Mouse (Mus musculus) embryonic facial prominence, embryonic 12.5 days (tissue): ENCODE results near the gene Cxcr5. TPM values are rescaled to one million over a fixed set of nuclear protein-coding genes. Genes with fewer than 3 reads are reported as not detected.

Experiments used
- ATAC-seq: fragments of 200-750 bp; cut with Nextera tagmentation; 2 replicates; pipeline ENCODE4 v1.8.0; 2017; ENCODE audit not compliant: insufficient number of reproducible peaks, insufficient read depth, low FRiP score, low TSS enrichment
- H3K27ac ChIP-seq: fragments of 300-500 bp; sonication (generic); 2 replicates; pipeline ENCODE4 v1.5.1; 2016; ENCODE audit warnings: mild to moderate bottlenecking
- H3K27me3 ChIP-seq: fragments of 300-500 bp; sonication (generic); 2 replicates; pipeline ENCODE4 v1.6.1; 2016; ENCODE audit warnings: mild to moderate bottlenecking, moderate library complexity
- H3K36me3 ChIP-seq: fragments of 300-500 bp; sonication (generic); 2 replicates; pipeline ENCODE4 v1.6.1; 2016; ENCODE audit warnings: mild to moderate bottlenecking
- H3K4me1 ChIP-seq: fragments of 300-500 bp; sonication (generic); 2 replicates; pipeline ENCODE4 v1.6.1; 2016
- H3K4me2 ChIP-seq: fragments of 300-500 bp; sonication (generic); replicated peaks from 2 replicates; pipeline ENCODE4 v1.6.1; 2016; ENCODE audit warnings: mild to moderate bottlenecking, moderate library complexity
- H3K4me3 ChIP-seq: fragments of 300-500 bp; sonication (generic); 2 replicates; pipeline ENCODE4 v1.5.1; 2016; ENCODE audit warnings: mild to moderate bottlenecking
- H3K9ac ChIP-seq: fragments of 300-500 bp; sonication (generic); 2 replicates; pipeline ENCODE4 v1.6.1; 2016; ENCODE audit warnings: mild to moderate bottlenecking, moderate library complexity
- H3K9me3 ChIP-seq: fragments of 300-500 bp; sonication (generic); 2 replicates; pipeline ENCODE4 v1.6.1; 2016; ENCODE audit warnings: mild to moderate bottlenecking, moderate library complexity
- WGBS: fragments of 180-500 bp; shearing (Covaris S2); methylation state at CpG from one replicate; pipeline ENCODE4 v1.1.7; 2016; 5-methylcytosine and 5-hydroxymethylcytosine counted together
- polyA plus RNA-seq: library from polyadenylated mRNA; unstranded; fragments of >200 nt; fragmentation: Nextera tagmentation; extraction: Ambion mirVana; gene quantifications from 2 replicates; pipeline ENCODE4 v1.2.1, GENCODE M21; 2016

Cxcr5 gene
- polyA plus RNA-seq, result 0.08 TPM in 1 of 2 replicates, not detected in the other

DNA sequence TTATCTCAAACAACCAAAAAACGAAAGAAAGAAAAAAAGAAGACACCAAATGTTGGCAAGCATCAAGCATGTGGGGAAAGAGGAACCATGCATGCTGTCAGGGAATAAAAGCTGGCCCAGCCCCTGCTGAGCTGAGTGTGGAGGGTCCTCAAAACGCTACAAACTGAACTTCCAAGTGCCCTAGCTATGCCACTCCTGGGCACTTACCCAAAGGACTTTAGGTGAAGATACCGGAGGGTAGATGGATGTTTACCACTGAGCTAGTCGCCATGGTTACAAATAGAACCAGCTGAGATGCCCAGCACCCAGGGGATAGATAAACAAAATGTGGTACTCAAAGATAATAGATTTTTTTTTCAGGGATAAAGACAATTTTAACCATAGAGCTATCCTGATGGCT is at the start of gene Cxcr5:
Gene Cxcr5 (minus strand): TSS at position 281 of the 400 bp plus-strand sequence.
- Histone ChIP-seq H3K4me1 (no peaks in the 10 kb centered on the region), H3K36me3 (no peaks in the 10 kb centered on the region), H3K27me3 (no peaks in the 10 kb centered on the region), H3K9ac (no peak within 1 kb of the TSS), H3K27ac (no peak within 1 kb of the TSS), H3K9me3 (no peaks in the 10 kb centered on the region), H3K4me2 (no peak within 1 kb of the TSS), H3K4me3 (no peak within 1 kb of the TSS)
- no peak for ATAC-seq
- 69% methylated on average over 4 of the region's 4 CpGs for WGBS

DNA sequence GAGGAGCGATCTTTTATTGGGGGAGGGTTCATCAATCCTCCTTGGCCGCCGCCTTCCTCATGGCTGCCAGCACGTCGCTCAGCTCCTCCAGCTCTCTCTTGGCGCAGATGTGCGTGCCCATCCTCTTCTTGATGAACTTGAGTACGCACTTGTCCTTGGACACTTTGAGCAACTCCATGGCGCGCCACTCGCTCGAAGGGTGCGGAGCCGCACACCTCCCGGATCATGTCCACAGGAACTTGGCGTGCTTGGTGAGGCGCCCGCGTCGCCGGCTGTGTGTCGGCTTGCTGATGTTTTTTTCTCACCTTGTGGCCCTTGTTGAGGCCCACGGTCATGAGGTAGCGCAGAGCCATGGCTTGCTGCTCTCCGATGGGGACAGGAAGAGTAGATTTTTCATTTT is 48.7 kb upstream of the Cxcr5 start:
- Histone ChIP-seq H3K4me2 (no peak overlapping the region), H3K4me1 (peaks cover 12% of the 10 kb centered on the region), H3K4me3 (no peak overlapping the region), H3K9ac (no peak overlapping the region), H3K27ac (no peak overlapping the region), H3K36me3 (peaks cover 69% of the 10 kb centered on the region), H3K27me3 (no peaks in the 10 kb centered on the region), H3K9me3 (no peaks in the 10 kb centered on the region)
- 98% methylated on average over 25 of the region's 25 CpGs for whole genome bisulfite sequencing
- ATAC-seq, result no peak

DNA sequence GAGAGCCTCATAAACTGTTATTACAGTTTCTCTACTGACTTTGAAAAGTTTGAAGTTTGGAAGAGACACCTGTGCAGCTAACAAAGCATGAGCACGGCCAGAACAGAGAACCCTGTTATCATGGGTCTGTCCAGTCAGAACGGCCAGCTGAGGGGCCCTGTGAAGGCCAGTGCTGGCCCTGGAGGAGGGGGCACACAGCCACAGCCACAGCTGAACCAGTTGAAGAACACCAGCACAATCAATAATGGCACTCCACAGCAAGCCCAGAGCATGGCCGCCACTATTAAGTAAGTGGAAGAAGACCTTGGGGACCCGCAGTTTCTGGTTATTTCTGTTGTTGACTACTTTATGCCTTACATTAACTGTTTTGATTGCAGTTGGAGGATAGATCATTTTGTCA is 45.6 kb upstream of the Cxcr5 start:
- no peak for ATAC-seq
- Histone ChIP-seq H3K4me3 (peak overlapping the region; percentile 19), H3K27me3 (no peaks in the 10 kb centered on the region), H3K9me3 (no peaks in the 10 kb centered on the region), H3K36me3 (peaks cover 39% of the 10 kb centered on the region), H3K4me2 (peak overlapping the region; percentile 77), H3K9ac (no peak overlapping the region), H3K27ac (no peak overlapping the region), H3K4me1 (peaks cover 16% of the 10 kb centered on the region)
- 63% methylated on average over 4 of the region's 4 CpGs for WGBS

DNA sequence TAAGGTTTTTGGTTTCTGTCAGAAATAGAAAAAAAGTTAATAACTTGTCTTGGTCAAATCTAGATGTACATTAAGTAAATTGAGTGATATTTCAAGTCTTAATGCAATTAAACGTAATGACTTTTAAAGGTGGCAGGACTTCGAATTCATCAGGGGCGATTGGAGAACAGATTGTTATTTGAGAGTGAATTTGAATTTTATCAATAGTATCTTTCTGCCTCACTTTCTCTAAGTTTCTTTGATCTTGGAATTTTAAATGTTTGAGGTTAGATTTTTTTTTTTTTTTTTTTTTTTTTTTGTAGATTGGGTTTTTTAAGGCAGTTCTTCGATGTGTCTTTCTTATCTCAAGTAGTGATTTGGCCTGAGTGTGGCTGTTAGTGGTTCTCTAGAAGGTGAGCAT is 45.0 kb upstream of the Cxcr5 start:
- Histone ChIP-seq H3K9ac (no peak overlapping the region), H3K4me2 (peak overlapping the region; percentile 77), H3K27ac (no peak overlapping the region), H3K36me3 (peaks cover 38% of the 10 kb centered on the region), H3K9me3 (no peaks in the 10 kb centered on the region), H3K27me3 (no peaks in the 10 kb centered on the region), H3K4me1 (peaks cover 16% of the 10 kb centered on the region), H3K4me3 (peak overlapping the region; percentile 96; the same call in 1 of the 2 replicates)
- WGBS, result 64% methylated on average over 4 of the region's 4 CpGs
- ATAC-seq, result no peak

DNA sequence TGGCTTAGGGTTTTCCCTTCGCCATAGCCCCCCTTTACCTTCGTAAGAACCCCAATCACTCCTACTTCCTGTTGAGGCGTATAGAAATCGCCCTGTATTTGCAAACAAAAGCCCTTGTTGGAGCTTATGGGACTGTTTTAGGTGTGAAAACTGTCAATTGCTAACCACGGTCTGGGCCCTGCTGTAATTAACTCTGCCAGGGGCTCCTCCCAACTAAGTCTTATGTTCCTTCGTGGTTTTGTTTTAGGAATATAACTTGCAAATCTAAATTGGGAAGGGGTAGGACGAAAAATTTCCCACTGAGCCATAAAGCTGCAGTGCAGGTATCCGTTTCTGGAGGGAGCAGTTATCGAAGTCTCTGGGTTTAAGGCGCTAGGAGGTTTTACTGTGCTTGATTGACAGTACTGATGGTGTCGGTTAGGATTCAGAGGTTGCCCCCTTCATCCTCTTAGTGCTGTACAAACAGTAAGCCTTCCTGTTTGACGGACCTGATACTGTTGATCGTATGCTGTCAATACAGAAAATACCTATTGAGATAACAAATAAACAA is 44.0 kb upstream of the Cxcr5 start:
- H3K9ac ChIP-seq, result peak overlapping the region; percentile 100
- WGBS, result under 1% methylated on average over 13 of the region's 13 CpGs
- H3K27ac ChIP-seq, result peak overlapping the region; percentile 99
- no peak for ATAC-seq
- H3K36me3 ChIP-seq, result peaks cover 33% of the 10 kb centered on the region
- H3K4me3 ChIP-seq, result peak overlapping the region; percentile 96
- peaks cover 16% of the 10 kb centered on the region for H3K4me1 ChIP-seq
- peak overlapping the region; percentile 77 for H3K4me2 ChIP-seq
- no peaks in the 10 kb centered on the region for H3K27me3 ChIP-seq
- no peaks in the 10 kb centered on the region for H3K9me3 ChIP-seq

DNA sequence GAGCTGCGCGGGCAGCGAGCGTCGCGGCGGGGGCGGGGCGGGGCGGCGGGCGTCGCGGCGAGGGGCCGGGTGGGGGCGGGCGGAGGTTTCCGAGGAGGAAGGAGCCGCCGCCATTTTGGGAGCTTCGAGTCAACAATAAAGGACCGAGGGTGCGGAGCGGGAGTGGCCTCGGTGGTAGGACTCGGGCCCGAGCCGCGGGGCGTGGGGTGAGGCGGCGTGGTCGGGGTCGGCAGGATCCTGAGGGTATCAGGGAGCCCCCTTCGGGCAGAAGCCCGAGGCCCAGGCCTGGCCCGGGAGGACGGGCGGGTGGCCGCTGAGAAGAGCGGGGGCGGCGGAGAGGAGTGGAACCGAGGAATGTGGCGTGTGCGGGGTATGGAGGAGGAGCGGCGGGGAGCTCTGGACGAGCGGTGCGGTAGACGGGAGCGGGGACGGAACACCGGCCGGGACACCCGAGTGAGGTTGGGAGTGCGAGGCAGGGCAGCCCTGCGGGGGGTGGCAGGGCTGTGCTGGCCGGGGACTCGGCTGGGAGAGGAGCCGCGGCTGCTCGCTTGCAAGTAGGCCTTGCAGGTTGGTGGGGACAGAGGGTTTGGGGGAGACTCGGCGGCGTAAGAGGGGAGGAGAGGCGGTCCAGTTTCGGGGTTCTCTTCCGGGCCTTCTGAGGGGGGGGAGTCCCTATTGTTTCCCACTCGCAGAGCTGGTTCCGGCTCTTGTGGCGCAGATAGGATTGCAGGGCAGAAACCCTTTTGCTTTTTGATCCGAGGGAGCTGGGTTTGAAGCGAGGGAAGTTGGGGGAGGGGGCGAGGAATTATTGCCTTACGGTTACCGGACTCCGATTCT is 43.3 kb upstream of the Cxcr5 start, which contains the start of gene Ddx6:
Gene Ddx6 (plus strand): TSS at position 114 of the 837 bp plus-strand sequence.
- Histone ChIP-seq H3K9ac (peak within 1 kb of the TSS; percentile 100), H3K27ac (peak within 1 kb of the TSS; percentile 99), H3K9me3 (no peaks in the 10 kb centered on the region), H3K27me3 (no peaks in the 10 kb centered on the region), H3K4me3 (peak within 1 kb of the TSS; percentile 96), H3K36me3 (peaks cover 26% of the 10 kb centered on the region), H3K4me2 (peak within 1 kb of the TSS; percentile 77), H3K4me1 (peaks cover 16% of the 10 kb centered on the region)
- ATAC-seq, result peak; percentile 52
- WGBS, result under 1% methylated on average over 61 of the region's 80 CpGs

DNA sequence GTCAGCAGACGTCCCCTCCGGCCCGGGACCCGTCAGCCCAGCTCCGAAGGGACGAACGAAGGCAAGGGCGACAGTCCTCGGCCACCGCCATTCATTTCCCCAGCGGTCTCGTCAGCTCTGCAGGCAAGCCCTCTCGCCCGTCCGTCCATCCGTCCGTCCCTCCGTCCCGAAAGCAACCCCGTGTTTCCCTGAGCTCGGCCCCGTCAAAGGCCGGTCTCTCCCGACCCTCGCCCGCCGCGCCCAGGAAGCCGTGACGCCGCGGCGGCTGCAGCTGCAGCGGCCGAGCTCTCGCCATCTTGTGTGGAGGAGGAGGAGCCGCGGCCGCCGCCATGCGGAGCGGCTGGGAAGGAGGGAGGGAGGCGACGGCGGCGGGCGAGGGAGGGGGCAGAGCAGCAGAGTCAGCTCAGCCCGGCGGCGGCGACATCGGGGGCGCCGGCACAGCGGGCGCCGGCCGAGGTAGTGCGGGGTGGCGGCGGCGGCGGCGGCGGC is 42.7 kb upstream of the Cxcr5 start:
- H3K9me3 ChIP-seq, result no peaks in the 10 kb centered on the region
- peak; percentile 62 for ATAC-seq
- H3K9ac ChIP-seq, result peak overlapping the region; percentile 100
- peaks cover 21% of the 10 kb centered on the region for H3K36me3 ChIP-seq
- WGBS, result under 1% methylated on average over 52 of the region's 65 CpGs
- peaks cover 18% of the 10 kb centered on the region for H3K4me1 ChIP-seq
- peak overlapping the region; percentile 96 for H3K4me3 ChIP-seq
- H3K27ac ChIP-seq, result peak overlapping the region; percentile 99
- H3K27me3 ChIP-seq, result no peaks in the 10 kb centered on the region
- H3K4me2 ChIP-seq, result peak overlapping the region; percentile 77

DNA sequence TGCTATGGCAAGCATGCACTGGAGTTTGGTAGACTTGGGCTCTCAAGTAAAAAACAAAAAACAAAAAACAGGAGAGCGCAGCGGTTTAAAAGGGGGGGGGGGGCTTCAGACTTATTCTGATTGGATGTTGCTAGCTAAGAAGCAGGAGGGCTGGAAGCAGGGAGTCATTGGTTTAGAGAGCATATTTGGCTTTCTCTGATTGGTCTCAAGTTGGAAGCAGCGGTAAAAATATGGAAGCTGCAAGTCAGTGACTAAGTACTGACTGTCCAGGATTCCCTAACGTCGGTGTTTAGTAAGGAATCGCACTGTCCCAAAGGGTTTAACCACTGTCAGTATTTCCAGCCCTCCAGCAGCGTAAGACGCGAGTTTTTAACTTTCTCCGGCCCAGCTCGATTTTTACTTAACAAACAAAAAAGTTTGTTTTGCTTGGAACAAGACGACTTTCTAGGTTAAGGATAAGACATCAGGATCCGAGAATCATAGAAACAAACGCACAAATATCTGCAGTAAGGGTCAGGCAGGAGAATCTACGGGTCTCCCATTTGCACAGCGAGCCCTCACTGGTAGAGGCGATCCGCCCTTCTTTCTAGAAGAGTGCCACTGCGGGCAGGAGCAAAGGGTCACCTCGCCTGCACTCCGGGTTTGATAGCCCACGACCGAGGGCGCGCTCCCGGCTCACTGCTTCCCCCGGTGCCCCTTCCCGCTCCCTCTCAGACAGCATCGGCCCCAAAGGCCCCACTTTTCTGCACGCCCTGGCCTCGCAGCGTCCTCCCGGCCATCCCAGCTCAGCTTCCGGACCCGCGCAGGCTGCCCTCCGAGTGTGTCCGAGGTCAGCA is 42.0 kb upstream of the Cxcr5 start:
- Histone ChIP-seq H3K27ac (peak overlapping the region; percentile 99), H3K4me3 (peak overlapping the region; percentile 96), H3K4me2 (peak overlapping the region; percentile 77), H3K4me1 (peaks cover 23% of the 10 kb centered on the region), H3K27me3 (no peaks in the 10 kb centered on the region), H3K9me3 (no peaks in the 10 kb centered on the region), H3K36me3 (peaks cover 16% of the 10 kb centered on the region), H3K9ac (peak overlapping the region; percentile 100)
- WGBS, result under 1% methylated on average over 38 of the region's 38 CpGs
- ATAC-seq, result peak; percentile 58; the same call in 1 of the 2 replicates

DNA sequence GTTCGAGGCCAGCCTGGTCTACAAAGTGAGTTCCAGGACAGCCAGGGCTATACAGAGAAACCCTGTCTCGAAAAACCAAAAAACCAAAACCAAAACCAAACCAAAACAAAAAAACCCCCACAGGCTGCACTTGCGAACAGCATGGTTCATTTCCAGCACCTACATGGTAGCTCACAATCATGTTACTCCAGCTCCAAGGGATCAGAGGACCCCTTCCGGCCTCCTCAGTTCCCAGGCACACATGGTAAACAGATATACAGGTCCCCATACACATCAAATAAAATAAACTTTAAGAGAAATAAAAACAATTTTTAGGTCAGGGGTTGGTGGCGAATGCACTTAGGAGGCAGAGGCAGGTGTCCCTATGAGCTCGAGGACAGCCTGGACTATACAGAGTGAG is 41.1 kb upstream of the Cxcr5 start:
- peak overlapping the region; percentile 99 for H3K27ac ChIP-seq
- peaks cover 8% of the 10 kb centered on the region for H3K36me3 ChIP-seq
- no peaks in the 10 kb centered on the region for H3K9me3 ChIP-seq
- H3K4me1 ChIP-seq, result peaks cover 21% of the 10 kb centered on the region
- H3K9ac ChIP-seq, result peak overlapping the region; percentile 25; the same call in 1 of the 2 replicates
- no peaks in the 10 kb centered on the region for H3K27me3 ChIP-seq
- H3K4me3 ChIP-seq, result peak overlapping the region; percentile 96
- no peak for ATAC-seq
- peak overlapping the region; percentile 77 for H3K4me2 ChIP-seq
- 68% methylated on average over 6 of the region's 6 CpGs for WGBS

DNA sequence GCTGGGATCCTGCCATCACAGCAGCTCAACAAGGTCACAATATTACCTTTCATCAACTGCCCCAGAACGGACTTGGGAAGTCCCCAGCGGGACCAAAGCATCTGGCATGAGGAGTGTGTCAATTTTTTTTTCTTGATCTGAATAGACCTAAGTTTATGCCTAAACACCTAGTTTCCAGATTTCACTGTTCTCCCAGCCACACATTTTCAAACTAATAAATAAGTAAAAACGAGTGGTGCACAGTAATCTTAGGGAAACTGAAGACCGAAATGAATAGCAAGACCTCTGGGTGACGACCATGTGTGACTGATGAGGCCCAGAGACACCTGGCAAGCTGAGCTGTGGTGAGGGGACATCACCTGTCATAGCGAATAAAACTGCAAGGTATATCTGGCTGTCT is 39.1 kb upstream of the Cxcr5 start:
- H3K27me3 ChIP-seq, result no peaks in the 10 kb centered on the region
- H3K4me2 ChIP-seq, result no peak overlapping the region
- H3K9ac ChIP-seq, result no peak overlapping the region
- 77% methylated on average over 6 of the region's 6 CpGs for WGBS
- H3K4me3 ChIP-seq, result no peak overlapping the region
- no peaks in the 10 kb centered on the region for H3K9me3 ChIP-seq
- no peak overlapping the region for H3K27ac ChIP-seq
- H3K4me1 ChIP-seq, result peaks cover 14% of the 10 kb centered on the region
- H3K36me3 ChIP-seq, result no peaks in the 10 kb centered on the region
- no peak for ATAC-seq

DNA sequence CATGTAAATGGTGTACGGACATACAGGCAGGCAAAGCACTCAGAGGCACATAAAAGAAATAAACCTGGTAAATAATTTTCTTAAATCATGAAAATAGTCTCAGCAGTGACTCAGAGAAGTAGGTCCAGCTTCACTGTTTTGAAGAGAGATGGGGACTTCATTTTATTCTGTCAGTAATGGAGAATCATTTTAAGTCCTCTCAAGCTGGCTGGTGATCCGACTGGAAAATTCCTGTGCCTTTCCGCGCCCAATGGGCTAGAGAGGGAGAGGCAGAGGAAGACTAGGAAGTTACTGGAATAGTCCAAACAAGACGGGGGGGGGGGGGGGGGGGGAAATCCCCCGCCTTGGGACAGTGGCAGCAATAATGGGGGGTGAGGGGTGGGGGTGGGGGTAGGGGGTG is 37.9 kb upstream of the Cxcr5 start:
- no peak for ATAC-seq
- H3K4me2 ChIP-seq, result 0 out of 2 replicates have a peak overlapping the region, but pooled peaks have one; percentile 37
- no peaks in the 10 kb centered on the region for H3K27me3 ChIP-seq
- no peaks in the 10 kb centered on the region for H3K36me3 ChIP-seq
- 21% methylated on average over 5 of the region's 6 CpGs for WGBS
- H3K4me3 ChIP-seq, result no peak overlapping the region
- no peaks in the 10 kb centered on the region for H3K9me3 ChIP-seq
- peaks cover 14% of the 10 kb centered on the region for H3K4me1 ChIP-seq
- 0 out of 2 replicates have a peak overlapping the region, but pooled peaks have one; percentile 4 for H3K9ac ChIP-seq
- H3K27ac ChIP-seq, result no peak overlapping the region
